Mouse (Mus musculus): ENCODE results near the gene Trak2.
"Not testable (repeated sequence)": the region's sequence is repeated elsewhere in the genome, so short reads cannot be mapped to it uniquely, and the experiment has no call there.

The Trak2 gene

DNA sequence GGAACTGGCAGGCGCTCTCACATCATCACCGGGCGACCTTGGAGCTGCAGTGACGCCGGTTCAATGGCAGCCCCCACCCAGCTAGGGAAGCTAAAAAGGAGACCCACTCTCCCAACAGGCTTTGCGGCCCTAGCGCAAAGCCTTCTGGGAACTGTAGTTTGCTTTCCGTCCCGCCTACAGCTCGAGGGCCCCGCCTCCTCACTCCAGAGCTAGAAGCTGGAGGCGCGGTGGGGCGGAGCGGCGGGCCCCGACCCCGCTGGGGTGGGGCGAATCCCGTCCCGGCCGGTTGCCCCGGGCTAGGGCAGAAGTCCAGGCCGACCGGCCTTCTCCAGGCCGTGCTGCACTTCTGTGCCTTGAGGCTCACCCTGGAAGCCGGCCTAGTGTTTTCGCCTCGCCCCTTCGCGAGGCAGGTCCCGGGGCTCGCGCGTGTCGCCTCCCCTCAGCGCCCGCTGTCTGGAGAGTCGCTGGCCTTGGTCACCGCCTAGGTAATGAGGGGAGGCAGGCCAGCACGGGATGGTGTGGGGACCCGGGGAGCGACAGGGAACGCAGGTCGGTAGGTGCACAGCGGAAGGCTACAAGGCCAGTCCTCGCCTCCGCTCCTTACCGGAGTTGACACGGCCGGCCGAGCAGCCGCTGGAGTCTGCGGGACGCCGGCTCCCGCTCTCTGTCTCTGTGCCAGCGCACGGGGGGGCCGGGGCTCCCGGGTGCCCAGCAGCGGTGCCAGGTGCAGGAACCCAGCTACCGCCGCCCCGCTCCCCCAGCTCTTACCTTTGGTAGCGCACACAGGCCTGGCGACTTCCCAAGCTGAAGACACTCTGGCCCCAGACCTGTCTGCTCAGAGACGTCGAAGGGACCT is at the start of gene Trak2, which contains the start of gene Stradb:
Gene Trak2 (minus strand): TSS at position 65 of the 856 bp plus-strand sequence.
Gene Stradb (plus strand): TSS at position 157 of the 856 bp plus-strand sequence.
- DNase-seq (ENCODE audit: low read depth) = peak; percentile 89

DNA sequence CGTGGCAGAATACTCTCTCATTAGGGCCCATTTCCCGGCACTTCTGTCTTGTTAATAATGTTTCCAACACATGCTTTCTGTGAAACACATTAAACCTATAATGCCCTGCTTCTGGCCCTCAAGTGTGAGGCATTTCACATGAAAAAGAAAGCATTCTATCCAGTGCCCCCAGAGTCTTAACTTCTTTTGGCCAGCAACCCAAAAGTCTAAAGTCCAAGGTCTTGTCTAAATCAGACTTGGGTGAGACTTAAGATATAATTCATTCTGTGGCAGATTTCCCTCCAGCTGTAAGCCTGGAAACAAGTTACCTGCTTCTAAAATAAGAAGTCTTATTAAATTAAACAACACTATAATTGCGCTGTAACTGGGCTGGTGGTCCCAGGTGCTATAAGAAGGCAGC is 48.3 kb upstream of the Trak2 start:
- DNase-seq (ENCODE audit: low read depth) = no peak

DNA sequence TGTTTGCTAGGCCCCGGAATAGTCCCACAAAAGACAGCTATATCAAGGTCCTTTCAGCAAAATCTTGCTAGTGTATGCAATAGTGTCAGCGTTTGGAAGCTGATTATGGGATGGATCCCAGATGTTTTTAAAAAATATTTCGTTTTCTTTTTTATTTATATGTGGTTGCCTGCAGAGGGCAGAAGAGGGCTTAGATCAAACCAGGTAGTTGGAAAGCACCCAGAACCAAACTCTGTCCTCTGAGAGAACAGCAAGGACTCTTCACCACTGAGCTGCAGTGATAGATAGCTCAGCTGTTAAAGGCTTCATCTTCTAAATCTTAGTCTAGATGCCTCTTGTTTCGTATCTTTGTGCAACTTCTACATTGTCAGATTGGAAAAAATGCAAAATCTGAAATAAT is 36.0 kb upstream of the Trak2 start:
- DNase-seq (ENCODE audit: low read depth) = peak; percentile 4

DNA sequence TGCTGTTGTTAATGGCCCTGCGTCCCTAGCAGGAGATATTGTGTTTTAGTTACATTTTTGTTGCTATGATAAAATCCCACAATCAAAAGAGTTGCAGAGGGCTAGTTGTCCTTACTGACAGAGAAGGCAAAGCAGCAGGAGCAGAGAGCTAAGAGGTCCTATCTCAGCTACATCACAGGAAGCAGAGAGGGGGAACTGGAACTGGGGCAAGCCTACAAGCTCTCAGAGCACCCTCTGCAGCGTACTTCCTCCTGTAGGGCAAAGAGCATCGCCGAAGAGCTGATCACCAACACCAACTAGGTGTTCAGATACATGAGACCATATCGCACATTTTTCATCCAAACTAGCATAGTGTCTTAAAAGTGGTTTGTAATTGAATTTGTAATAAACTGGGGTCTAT is 22.1 kb upstream of the Trak2 start:
- DNase-seq (ENCODE audit: low read depth) = no peak

DNA sequence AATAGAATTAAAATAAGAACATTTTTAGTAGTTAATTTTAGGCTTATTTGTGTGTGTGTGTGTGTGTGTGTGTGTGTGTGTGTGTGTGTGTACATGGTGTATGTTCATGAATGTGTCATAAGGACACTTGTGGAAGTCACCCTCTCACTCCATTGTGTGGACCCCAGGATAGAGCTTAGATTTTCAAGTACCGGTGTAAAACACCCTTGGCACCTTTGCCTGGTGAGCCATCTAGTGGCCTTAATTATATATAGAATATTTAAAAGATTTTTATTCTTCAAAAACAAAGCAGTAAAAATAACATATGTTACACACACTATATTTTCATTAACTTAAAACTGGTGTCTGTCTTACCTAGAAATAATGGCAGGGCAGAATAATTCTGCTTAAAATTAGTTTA is 20.5 kb upstream of the Trak2 start:
- DNase-seq (ENCODE audit: low read depth) = no peak

DNA sequence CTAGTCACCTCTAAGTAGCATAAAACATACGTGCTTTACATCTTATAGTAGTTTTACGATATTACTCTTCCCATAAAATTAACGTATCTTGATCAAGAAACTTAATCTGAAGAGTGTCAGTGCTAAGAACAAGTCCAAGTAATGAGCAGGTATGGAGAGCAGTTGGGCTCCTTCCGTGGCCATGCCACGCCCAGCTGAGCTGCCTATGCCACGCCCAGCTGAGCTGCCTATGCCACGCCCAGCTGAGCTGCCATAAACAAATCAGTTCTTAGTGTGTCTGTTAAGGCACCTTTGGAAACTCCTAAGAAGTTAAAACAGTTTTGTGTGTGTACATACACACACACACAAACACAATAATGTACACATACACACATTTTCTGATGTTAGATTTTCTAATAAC is 19.9 kb upstream of the Trak2 start:
- DNase-seq (ENCODE audit: low read depth) = no peak

DNA sequence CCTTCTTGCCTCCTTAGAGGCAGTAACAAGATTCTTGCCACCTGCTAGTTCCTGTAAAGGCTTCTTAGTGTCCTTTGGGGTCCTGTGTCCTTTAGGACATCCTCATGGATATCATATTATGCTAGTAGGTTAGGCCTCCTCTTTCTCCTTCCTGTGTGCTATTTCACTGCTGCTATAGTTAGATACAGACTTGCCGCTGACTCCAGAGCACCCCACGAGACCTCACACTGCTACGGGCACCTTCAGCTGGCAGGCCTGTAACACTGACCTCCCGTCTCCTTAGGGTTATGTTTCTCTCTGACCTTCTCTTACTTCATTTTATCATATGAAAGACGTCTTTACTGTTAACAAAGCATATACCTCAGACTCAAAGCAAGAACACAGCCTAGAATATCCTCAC is 11.4 kb upstream of the Trak2 start:
- DNase-seq (ENCODE audit: low read depth) = no peak

DNA sequence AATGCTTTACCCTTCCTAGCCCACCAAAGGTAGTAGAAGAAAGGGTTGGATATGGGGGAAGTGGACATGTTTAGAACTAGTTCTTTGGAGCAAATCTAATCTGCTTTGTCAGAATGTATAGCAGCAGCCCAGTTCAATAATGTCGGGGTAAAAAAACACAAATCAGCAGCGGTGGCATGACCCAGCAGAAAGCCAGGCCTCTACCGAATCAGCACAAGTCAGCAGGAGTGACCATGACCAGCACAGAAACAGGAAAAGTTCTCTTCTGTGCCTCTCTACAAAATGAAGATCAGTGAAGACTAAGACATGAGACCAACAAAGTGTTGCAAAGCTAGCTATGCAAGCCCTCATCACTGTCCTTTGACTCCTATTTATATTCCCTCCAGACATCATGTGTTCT is 9.0 kb upstream of the Trak2 start:
- DNase-seq (ENCODE audit: low read depth) = no peak

DNA sequence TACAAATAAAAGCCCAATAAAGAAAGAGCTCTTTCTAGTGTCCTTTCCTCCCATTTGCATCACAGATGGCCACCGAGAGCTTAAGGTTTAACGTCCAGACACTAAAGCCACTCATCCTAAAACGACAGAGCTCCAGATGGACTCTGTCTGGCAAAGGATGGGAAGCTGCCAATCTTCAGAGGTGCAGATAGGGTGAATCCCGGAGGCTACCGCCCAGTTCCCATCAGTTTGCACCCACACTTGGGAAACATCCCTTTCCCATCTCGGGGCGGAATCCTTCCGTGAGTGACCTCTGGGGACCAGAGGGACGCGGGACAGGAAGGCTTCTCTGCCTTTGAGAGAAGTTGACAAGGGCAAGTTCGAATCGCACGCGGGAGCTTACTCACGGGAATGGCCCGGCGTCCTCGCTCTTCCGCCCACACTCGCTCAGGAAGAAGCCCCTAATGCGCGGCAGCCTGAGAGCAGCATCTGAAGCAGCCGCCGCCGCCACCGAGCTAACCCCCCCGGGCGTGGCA is 322 bp downstream of the Trak2 start:
- no peak for DNase-seq (ENCODE audit: low read depth)

DNA sequence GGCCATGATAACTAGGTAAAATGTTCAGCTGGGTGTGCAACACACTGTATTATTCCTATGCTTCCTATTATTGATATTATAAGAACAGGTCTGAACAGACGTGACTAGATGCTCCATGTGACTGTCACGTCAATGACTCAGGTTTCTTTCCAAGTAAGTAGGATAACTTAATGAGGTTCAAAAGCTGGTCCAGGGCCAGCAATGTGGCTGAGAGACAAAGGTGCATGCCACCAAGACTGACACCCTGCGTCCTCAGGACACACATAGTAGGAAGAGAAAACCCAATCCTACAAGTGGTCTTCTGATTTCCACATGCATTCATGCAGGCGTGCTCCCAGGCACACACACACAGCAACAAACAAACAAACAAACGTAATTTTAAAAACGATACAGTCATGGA is 2.1 kb downstream of the Trak2 start:
- DNase-seq (ENCODE audit: low read depth) = no peak

DNA sequence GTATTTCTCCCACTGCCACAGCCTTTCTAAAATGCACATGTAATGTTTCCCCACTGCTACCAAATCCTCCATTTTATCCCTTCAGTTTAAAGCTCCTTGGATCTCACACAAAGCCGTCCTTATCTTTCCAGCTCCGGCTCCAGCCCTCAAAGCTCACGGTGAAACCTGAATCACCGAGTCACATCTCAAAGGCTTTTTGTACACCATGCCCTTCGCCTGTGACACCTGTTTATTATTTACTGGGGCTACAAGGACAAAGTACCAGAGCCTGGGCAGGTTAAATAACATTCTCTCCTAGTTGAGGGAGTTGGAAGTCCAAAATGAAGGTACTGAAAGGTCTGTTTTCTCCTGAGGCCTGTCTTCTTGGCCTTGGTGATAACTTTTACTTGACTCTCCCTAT is 3.2 kb downstream of the Trak2 start:
- DNase-seq (ENCODE audit: low read depth) = no peak

DNA sequence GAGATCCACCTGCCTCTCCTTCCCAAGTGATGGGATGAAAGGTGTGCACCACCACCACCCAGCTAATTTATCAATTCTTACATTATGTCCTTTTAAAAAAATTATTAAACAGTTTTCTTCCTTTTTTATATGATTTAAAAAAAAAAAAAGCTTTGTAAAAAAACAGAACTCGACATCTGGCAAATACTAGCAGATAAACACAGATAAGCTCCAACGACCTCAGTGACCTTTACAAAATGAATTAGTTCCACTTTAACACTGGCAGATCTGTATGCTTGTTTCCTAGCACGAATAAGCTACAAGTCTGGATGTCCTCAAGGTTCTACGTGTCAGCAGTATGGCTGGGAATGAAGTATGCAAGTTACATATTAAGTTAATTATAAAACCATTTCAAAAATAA is 5.7 kb downstream of the Trak2 start:
- no peak for DNase-seq (ENCODE audit: low read depth)

DNA sequence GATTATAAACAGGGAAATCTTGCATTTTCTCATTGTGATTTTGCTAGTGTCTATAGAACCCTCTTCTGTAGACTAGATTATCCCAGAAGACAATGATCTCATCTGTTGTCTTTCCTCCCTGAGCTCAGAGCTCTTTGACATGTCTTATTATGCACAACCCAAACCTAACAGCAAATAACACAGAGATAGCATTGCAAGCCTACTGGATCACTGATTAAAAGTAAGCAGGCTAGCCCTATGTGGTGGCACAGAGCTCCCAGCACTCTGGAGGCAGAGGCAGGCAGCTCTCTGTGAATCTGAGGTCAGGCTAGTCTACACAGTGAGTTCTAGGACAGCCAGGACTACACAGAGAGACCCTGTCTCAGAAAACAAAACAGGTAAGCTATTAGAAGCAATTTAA is 10.4 kb downstream of the Trak2 start:
- no peak for DNase-seq (ENCODE audit: low read depth)

DNA sequence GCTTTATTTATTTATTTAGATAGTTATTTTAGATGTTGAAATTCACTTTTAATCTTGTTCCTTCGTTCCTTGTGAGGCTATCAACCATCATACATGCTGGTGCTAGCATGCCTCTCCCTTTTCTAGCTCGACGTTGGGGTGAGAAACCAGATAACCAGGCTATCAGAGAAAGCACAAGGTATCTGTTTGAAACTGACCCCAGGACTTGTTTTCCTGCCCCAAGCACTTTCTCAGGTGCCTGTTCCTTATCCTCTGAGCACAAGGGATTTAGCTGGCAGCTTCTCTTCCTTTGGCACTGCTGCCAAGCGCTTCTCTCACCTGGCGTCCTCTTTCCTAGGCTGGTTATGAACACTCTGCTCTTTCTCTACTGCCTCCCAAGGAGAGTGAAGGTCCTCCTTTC is 10.8 kb downstream of the Trak2 start:
- DNase-seq (ENCODE audit: low read depth) = no peak

DNA sequence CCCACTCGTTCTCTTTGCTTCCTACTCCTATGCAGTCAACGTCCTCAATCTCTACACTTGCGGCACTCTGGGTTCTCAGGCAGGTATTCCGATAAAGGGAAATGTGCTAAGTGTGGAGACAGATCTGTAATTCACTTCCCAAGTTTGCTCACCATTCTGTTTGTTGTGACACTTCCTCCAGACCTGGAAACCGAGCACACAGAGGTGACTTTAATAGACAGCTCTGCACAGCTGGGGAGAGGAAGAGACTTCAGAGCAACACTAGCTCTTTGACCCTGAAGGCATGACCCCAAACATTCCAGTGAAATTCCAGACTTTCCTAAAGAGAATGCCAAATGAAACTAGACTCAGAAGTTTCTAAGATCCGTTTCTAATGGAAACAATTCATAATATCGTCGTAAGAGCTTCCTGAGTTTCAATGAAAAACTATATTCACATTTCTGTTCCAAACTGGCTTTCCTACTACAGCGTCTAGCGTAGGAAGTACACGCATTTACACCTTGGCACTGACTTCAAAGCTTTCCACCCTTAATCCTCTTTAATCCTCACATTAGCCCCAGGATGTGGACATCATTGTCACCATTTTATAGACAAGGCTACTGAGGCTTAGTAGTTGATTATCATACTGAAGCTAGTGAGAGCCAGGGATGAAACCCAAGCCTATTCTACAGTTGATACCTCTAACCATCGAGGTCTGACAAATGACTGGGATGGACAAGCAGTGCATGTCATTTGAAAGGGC is 11.9 kb downstream of the Trak2 start:
- no peak for DNase-seq (ENCODE audit: low read depth)

DNA sequence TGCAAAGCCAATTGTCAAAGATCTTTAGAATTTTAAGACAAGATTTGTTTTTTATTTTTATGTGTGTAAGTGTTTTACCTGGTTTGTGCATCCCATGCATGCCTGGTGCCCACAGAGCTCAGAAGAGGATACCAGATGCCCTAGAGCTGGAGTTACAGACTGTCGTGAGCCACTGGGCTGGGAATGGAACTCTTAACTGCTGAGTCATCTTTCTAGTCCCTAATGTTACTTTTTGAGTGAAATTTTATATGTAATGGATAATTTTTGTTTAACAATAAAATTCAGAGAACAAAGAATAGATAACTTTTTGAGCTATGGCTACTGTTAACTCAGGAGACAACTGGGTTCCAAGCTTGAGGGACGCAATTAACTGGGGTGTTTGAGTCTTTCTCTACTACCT is 13.5 kb downstream of the Trak2 start:
- no peak for DNase-seq (ENCODE audit: low read depth)

DNA sequence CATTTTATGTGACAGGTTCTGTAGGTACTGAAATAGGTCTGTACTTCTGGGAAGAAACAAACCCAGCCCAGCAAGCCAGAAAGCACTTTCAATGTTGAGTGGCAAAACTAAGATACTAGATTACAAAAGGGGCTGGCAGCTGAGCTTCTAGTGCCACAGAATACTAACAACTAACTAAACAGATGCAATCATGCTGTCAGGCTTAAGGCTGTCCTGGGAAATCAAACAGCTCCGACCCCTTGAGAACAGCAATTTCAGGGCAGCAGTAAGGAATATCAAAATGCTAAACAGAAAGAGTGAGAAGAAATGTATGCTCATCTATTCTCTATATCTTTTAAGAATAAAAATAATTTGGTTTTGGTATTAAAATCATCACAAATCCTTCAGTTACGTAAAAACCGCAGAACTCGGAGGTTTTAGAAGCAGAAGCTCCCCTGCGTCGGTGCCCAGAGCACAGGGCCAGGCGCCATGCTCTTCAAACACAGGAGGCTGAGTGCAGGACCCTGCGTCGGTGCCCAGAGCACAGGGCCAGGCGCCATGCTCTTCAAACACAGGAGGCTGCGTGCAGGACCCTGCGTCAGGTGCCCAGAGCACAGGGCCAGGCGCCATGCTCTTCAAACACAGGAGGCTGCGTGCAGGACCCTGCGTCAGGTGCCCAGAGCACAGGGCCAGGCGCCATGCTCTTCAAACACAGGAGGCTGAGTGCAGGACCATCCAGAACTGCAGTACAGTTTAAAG is 14.3 kb downstream of the Trak2 start:
- DNase-seq (ENCODE audit: low read depth) = not testable (repeated sequence)

DNA sequence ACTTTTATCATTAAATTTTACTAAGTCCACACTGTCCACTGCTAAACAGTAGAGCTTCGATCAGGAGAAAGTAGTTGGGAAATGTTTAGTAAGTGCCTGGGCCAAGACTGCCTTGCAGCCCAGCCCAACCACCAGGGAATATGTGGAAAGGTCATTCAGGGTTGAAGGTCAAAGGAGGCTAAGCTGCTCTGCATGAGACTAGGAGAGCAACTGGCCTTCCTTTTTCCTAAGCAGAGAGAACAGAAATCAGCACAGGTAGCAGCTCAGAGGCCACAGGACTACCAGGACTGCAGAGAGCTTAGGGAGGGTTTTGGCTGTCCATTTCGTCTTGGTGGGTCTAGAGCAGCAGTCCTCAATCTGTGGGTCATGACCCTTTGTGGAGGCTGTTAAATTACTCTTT is 15.3 kb downstream of the Trak2 start:
- no peak for DNase-seq (ENCODE audit: low read depth)

DNA sequence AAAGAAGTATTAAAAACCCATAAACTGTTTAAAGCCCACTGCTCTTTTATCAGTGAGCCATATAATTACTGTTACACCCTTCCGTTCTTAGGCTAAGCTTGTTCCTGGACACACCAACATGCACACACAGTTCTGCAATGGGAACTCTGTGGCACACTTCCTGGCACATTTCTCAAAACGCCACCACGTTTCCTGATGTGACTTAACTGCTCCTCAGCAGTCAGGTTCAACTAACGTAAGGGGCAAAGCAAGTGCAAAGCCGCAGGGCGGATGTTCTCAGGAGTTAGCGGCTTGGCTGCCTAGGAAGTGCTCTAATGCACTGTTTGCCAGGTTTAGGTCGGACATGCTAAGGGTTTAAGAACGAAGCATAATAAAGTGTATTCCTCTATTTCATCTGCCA is 17.0 kb downstream of the Trak2 start:
- no peak for DNase-seq (ENCODE audit: low read depth)

DNA sequence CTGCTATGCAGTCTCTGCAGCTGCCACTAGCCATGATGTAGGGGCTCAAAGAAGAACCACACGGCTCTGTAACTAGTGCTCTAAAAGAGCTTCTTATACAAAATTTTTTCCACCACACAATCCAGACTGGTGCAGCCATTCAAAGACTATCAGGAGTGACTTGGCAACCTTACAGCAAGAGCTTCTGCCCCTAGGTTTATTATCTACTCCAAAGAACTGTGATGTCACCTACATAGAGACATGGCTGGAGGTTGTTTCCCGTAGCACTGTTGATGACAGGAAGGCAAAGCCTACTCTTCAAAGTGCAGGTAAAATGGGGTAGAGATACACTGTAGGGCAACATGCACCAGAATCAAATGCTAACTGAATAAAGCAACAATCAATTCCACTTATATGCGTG is 17.5 kb downstream of the Trak2 start:
- DNase-seq (ENCODE audit: low read depth) = no peak

DNA sequence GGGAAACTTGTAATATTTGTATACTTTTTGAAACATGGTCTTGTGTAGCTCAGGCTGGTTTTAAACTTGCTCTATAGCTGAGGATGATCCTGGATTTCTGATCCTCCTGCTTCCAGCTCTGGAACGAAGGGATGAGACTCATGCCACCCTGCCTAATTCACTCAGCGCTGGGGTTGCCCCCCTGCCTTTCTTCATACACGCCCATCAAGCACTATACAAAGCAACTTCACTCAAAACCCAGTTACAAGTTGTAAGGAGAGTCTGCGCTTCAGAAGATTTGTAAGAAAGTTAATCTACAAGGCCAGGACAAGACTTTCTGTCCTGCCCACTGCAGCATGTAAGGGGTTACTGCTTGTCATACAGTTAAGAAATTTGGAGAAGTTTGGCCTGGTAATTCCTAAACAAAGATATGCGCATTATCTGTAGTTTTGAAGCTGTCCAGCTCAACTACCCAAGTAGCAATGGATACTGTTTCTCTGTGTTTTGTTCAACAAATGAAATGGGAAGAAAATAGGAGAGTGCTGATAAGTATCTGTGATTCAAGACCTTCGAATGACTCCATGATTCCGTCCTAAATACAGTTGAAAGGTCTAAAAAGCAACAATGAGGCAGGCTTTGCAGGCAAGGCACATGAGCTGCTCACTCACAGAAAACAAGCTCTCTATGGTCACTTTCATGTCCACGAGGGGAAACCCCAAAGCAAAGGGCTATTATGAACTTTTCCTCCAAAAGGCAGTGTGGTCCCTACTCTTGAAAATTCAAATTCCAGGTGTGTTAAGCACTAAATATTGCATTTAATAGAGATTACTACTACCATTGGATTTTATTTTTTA is 18.4 kb downstream of the Trak2 start:
- DNase-seq (ENCODE audit: low read depth) = no peak

Data from fibroblast of lung, adult 2 months (primary cell).